Mouse (Mus musculus): Measurements from ENCODE around the gene Gm40193.

Gene Gm40193

GRCm38 (mm10) chr11:70502018-70502417 lies 30.7 kb downstream of the Gm40193 start:
- no peak for DNase-seq

GRCm38 (mm10) chr11:70500476-70500812 lies 32.3 kb downstream of the Gm40193 start:
- no peak for DNase-seq

GRCm38 (mm10) chr11:70499566-70500475 lies 32.9 kb downstream of the Gm40193 start:
- peak; percentile 66 to 72 for DNase-seq

GRCm38 (mm10) chr11:70489684-70490083 lies 43.1 kb downstream of the Gm40193 start:
- DNase-seq, result no peak

GRCm38 (mm10) chr11:70489138-70489537 lies 43.6 kb downstream of the Gm40193 start:
- DNase-seq, result no peak

GRCm38 (mm10) chr11:70487816-70488215 lies 44.9 kb downstream of the Gm40193 start:
- DNase-seq, result no peak

- DNase-seq, result peak in 1 of 2 experiments; percentile 43
Measured at GRCm38 (mm10) chr11:70485498-70485897, 47.2 kb downstream of the Gm40193 start.

All from kidney, postnatal 25 days (tissue).